ENCODE assay signal across 31 mouse cellular contexts in genomic region chr9:84283296-84283695, GRCm38 (mm10).
"Had no signal": no experiment of that assay in that cellular context is flagged by ENCODE, and none has a peak within 500 bp of the region (broad histone marks: within the 10 kb centered on the region; RNA-seq: fewer than 3 reads in every experiment).

No protein-coding gene starts in this region.

- H3K27me3 ChIP-seq: limb, embryonic 12.5 days; limb, embryonic 13.5 days; limb, embryonic 15.5 days; liver, embryonic 12.5 days; liver, embryonic 13.5 days; liver, embryonic 15.5 days; lung, embryonic 15.5 days; megakaryocyte, embryonic 14.5 days; midbrain, embryonic 12.5 days; midbrain, embryonic 13.5 days; midbrain, embryonic 15.5 days had no signal

- ATAC-seq: liver, embryonic 12.5 days; liver, postnatal 0 days; lung, postnatal 0 days; midbrain, embryonic 13.5 days; midbrain, embryonic 16.5 days had no signal

- H3K36me3 ChIP-seq: limb, embryonic 10.5 days; limb, embryonic 12.5 days; limb, embryonic 13.5 days; limb, embryonic 15.5 days; liver, embryonic 12.5 days; liver, embryonic 13.5 days; liver, embryonic 15.5 days; lung, embryonic 15.5 days; midbrain, embryonic 10.5 days; midbrain, embryonic 13.5 days; midbrain, embryonic 15.5 days had no signal

- H3K4me2 ChIP-seq: limb, embryonic 12.5 days; limb, embryonic 13.5 days; limb, embryonic 15.5 days; liver, embryonic 11.5 days; liver, embryonic 12.5 days; liver, embryonic 13.5 days; liver, embryonic 15.5 days; lung, embryonic 14.5 days; lung, embryonic 15.5 days; midbrain, embryonic 11.5 days; midbrain, embryonic 12.5 days; midbrain, embryonic 13.5 days; midbrain, embryonic 15.5 days had no signal

- H3K4me3 ChIP-seq: limb, embryonic 10.5 days; limb, embryonic 12.5 days; limb, embryonic 13.5 days; limb, embryonic 15.5 days; liver, embryonic 12.5 days; liver, embryonic 13.5 days; liver, embryonic 15.5 days; lung, embryonic 15.5 days; midbrain, embryonic 10.5 days; midbrain, embryonic 12.5 days; midbrain, embryonic 13.5 days; midbrain, embryonic 15.5 days; myocyte had no signal

- DNase-seq: left cerebral cortex, postnatal 4 days; liver; liver, embryonic 13.5 days; liver, postnatal 0 days; lung, adult 18-20 months; lung, adult 2 months; lung, embryonic 14.5 days; lung, postnatal 10 days; lung, postnatal 14 days; lung, postnatal 36 days; lung, postnatal 4 days; midbrain, embryonic 14.5 days had no signal

- H3K27ac ChIP-seq: limb, embryonic 10.5 days; limb, embryonic 12.5 days; limb, embryonic 13.5 days; limb, embryonic 15.5 days; liver, embryonic 12.5 days; liver, embryonic 13.5 days; liver, embryonic 14.5 days; liver, embryonic 15.5 days; lung, embryonic 15.5 days; macrophage; midbrain, embryonic 10.5 days; midbrain, embryonic 12.5 days; midbrain, embryonic 13.5 days; midbrain, embryonic 15.5 days had no signal

- H3K4me1 ChIP-seq: limb, embryonic 10.5 days; limb, embryonic 12.5 days; liver, embryonic 12.5 days; liver, embryonic 13.5 days; liver, embryonic 15.5 days; lung, embryonic 15.5 days; megakaryocyte, embryonic 14.5 days had no signal

- H3K9me3 ChIP-seq: limb, embryonic 10.5 days; limb, embryonic 13.5 days; limb, embryonic 15.5 days; liver, embryonic 12.5 days; liver, embryonic 13.5 days; liver, embryonic 15.5 days; lung, embryonic 15.5 days; midbrain, embryonic 12.5 days; midbrain, embryonic 15.5 days had no signal

- H3K9ac ChIP-seq: limb, embryonic 12.5 days; limb, embryonic 13.5 days; limb, embryonic 15.5 days; liver, embryonic 12.5 days; liver, embryonic 13.5 days; liver, embryonic 14.5 days; liver, embryonic 15.5 days; liver, postnatal 0 days; lung, embryonic 14.5 days; lung, embryonic 15.5 days; midbrain, embryonic 12.5 days; midbrain, embryonic 13.5 days; midbrain, embryonic 15.5 days had no signal
